Mouse (Mus musculus): ENCODE measurements around the gene Dpm2.

GRCm38 (mm10) chr2:32533163-32533562, 37.5 kb upstream of the Dpm2 start:
- no peak for TF ChIP-seq CTCF (IDR thresholded peaks at IDR 0.05)
- TF ChIP-seq EP300 (IDR thresholded peaks at IDR 0.05): no peak

Measured in lung, postnatal 0 days (tissue).